In genomic region chr8:56233816-56234215, GRCm38 (mm10) we compare ENCODE assay signal across 17 mouse cellular contexts.
DNase-seq lines count a peak whose midpoint lies in the region; ATAC-seq and TF ChIP-seq lines count a peak whose summit lies in the region.
"Had no signal": no experiment of that assay in that cellular context is flagged by ENCODE, and none has a peak within 500 bp of the region (broad histone marks: within the 10 kb centered on the region; RNA-seq: fewer than 3 reads in every experiment).

No protein-coding gene starts in this region.

- no peak overlapping the region for H3K4me3 ChIP-seq in kidney, adult 2 months (ENCODE audit: insufficient read depth, low read depth, low read length)
- no peak overlapping the region for H3K4me3 ChIP-seq in midbrain, embryonic 11.5 days (ENCODE audit: low read depth, low read length)
- H3K4me3 ChIP-seq in midbrain, embryonic 10.5 days, result no peak overlapping the region
- H3K4me3 ChIP-seq: embryonic facial prominence, embryonic 13.5 days; forebrain, embryonic 13.5 days; forebrain, embryonic 15.5 days had no signal

- H3K9me3 ChIP-seq in midbrain, embryonic 11.5 days (ENCODE audit: control insufficient read depth, low read length), result no peaks in the 10 kb centered on the region
- no peaks in the 10 kb centered on the region for H3K9me3 ChIP-seq in midbrain, embryonic 10.5 days (replicated peaks)
- H3K9me3 ChIP-seq: embryonic facial prominence, embryonic 13.5 days; forebrain, embryonic 13.5 days; forebrain, embryonic 15.5 days had no signal

- H3K27me3 ChIP-seq in kidney, adult 2 months (replicated peaks; ENCODE audit: control insufficient read depth, insufficient read depth, low read length), result no peaks in the 10 kb centered on the region
- no peaks in the 10 kb centered on the region for H3K27me3 ChIP-seq in midbrain, embryonic 11.5 days (ENCODE audit: control insufficient read depth, insufficient read depth, low read length)
- no peaks in the 10 kb centered on the region for H3K27me3 ChIP-seq in midbrain, embryonic 10.5 days (ENCODE audit: low read depth, poor library complexity, severe bottlenecking)
- H3K27me3 ChIP-seq: embryonic facial prominence, embryonic 13.5 days; forebrain, embryonic 13.5 days; forebrain, embryonic 15.5 days had no signal

- WGBS in kidney, adult 2 months, result 69% methylated on average over 5 of the region's 5 CpGs
- 76% methylated on average over 5 of the region's 5 CpGs for WGBS in midbrain, embryonic 11.5 days
- WGBS in midbrain, embryonic 10.5 days, result 79% methylated on average over 5 of the region's 5 CpGs

- no peak for ATAC-seq in midbrain, embryonic 11.5 days (ENCODE audit: low FRiP score)
- ATAC-seq: forebrain, embryonic 13.5 days; forebrain, embryonic 15.5 days; forebrain, postnatal 0 days had no signal

- no peaks in the 10 kb centered on the region; the same call in 1 of the 2 replicates for H3K4me1 ChIP-seq in kidney, adult 2 months (ENCODE audit: control insufficient read depth, insufficient read depth, low read length)
- no peaks in the 10 kb centered on the region for H3K4me1 ChIP-seq in midbrain, embryonic 11.5 days (ENCODE audit: control insufficient read depth, insufficient read depth, low read length)
- no peaks in the 10 kb centered on the region for H3K4me1 ChIP-seq in midbrain, embryonic 10.5 days
- H3K4me1 ChIP-seq: forebrain, embryonic 13.5 days; forebrain, embryonic 15.5 days had no signal

- H3K4me2 ChIP-seq in midbrain, embryonic 11.5 days, result no peak overlapping the region
- H3K4me2 ChIP-seq: embryonic facial prominence, embryonic 13.5 days; forebrain, embryonic 13.5 days; forebrain, embryonic 15.5 days had no signal

- peak; percentile 10 for DNase-seq in kidney, adult 2 months
- no peak for DNase-seq in kidney, postnatal 10 days
- peak; percentile 45 for DNase-seq in midbrain, embryonic 11.5 days (ENCODE audit: low spot score, missing footprints)
- no peak for DNase-seq in midbrain, embryonic 10.5 days (ENCODE audit: low spot score)
- no peak for DNase-seq in cerebellum, postnatal 10 days
- DNase-seq: adrenal gland, adult 2 months; adrenal gland, postnatal 10 days; adrenal gland, postnatal 25 days; cerebellum, adult 11 months; cerebellum, adult 18-20 months; cerebellum, adult 8-10 months; cerebellum, adult 9-11 months; cerebellum, postnatal 25 days; forebrain, postnatal 0 days had no signal

- no peaks in the 10 kb centered on the region for H3K36me3 ChIP-seq in kidney, adult 2 months (ENCODE audit: control insufficient read depth, insufficient read depth, low read length)
- no peaks in the 10 kb centered on the region for H3K36me3 ChIP-seq in midbrain, embryonic 11.5 days (ENCODE audit: control insufficient read depth, insufficient read depth, low read length)
- H3K36me3 ChIP-seq in midbrain, embryonic 10.5 days, result no peaks in the 10 kb centered on the region
- H3K36me3 ChIP-seq: embryonic facial prominence, embryonic 13.5 days; forebrain, embryonic 15.5 days had no signal

- TF ChIP-seq POLR2A in kidney, adult 2 months (IDR thresholded peaks at IDR 0.05; ENCODE audit: low read depth, low read length), result no peak

- no peak overlapping the region for H3K27ac ChIP-seq in kidney, adult 2 months (ENCODE audit: insufficient read depth, low read depth, low read length)
- no peak overlapping the region for H3K27ac ChIP-seq in midbrain, embryonic 11.5 days (ENCODE audit: low read depth, low read length)
- no peak overlapping the region for H3K27ac ChIP-seq in midbrain, embryonic 10.5 days (replicated peaks)
- H3K27ac ChIP-seq: embryonic facial prominence, embryonic 13.5 days; forebrain, embryonic 13.5 days; forebrain, embryonic 15.5 days had no signal

- no peak overlapping the region for H3K9ac ChIP-seq in midbrain, embryonic 11.5 days (ENCODE audit: low read length)
- H3K9ac ChIP-seq: embryonic facial prominence, embryonic 13.5 days; forebrain, embryonic 13.5 days; forebrain, embryonic 15.5 days; forebrain, postnatal 0 days had no signal

- no peak for TF ChIP-seq CTCF in kidney, adult 2 months (conservative IDR thresholded peaks at IDR 0.05; ENCODE audit: insufficient read depth, insufficient read length, low read depth, low read length)

Comparison
In these comparisons a context has a peak if more than half of its experiments do, and no peak if none do; other contexts are left out.
1. DNase-seq: peak in kidney, adult 2 months (single experiment) and midbrain, embryonic 11.5 days (single experiment); none in kidney, postnatal 10 days (single experiment), midbrain, embryonic 10.5 days (single experiment) and cerebellum, postnatal 10 days (0 of 2).